Mouse (Mus musculus) stomach, embryonic 16.5 days (tissue): Measurements from ENCODE around the gene Sar1b. TPM values are rescaled to one million over a fixed set of nuclear protein-coding genes. Genes with fewer than 3 reads are reported as not detected.

Experiments
- ATAC-seq: fragments of 200-750 bp; cut with Nextera tagmentation; 2 replicates; pipeline ENCODE4 v1.8.0; 2017; ENCODE audit warnings: moderate number of reproducible peaks, moderate TSS enrichment; ENCODE audit not compliant: insufficient read depth, low FRiP score
- H3K27ac ChIP-seq: fragments of 300-500 bp; sonication (generic); 2 replicates; pipeline ENCODE4 v1.5.1; 2014; ENCODE audit warnings: low read length
- H3K27me3 ChIP-seq: fragments of 300-500 bp; sonication (generic); 2 replicates; pipeline ENCODE4 v1.6.1; 2014; ENCODE audit warnings: low read length, control low read depth, mixed read lengths; ENCODE audit not compliant: control insufficient read depth, insufficient read depth
- H3K36me3 ChIP-seq: fragments of 300-500 bp; sonication (generic); 2 replicates; pipeline ENCODE4 v1.6.1; 2014; ENCODE audit warnings: low read length; ENCODE audit not compliant: control insufficient read depth, insufficient read depth
- H3K4me1 ChIP-seq: fragments of 300-500 bp; sonication (generic); 2 replicates; pipeline ENCODE4 v1.6.1; 2014; ENCODE audit warnings: low read length, control low read depth, mixed read lengths; ENCODE audit not compliant: control insufficient read depth, insufficient read depth
- H3K4me2 ChIP-seq: fragments of 300-500 bp; sonication (generic); 2 replicates; pipeline ENCODE4 v1.6.1; 2014; ENCODE audit warnings: low read depth, low read length, mixed read lengths
- H3K4me3 ChIP-seq: fragments of 300-500 bp; sonication (generic); replicated peaks from 2 replicates; pipeline ENCODE4 v1.5.1; 2014; ENCODE audit warnings: mild to moderate bottlenecking, low read length
- H3K9ac ChIP-seq: fragments of 300-500 bp; sonication (generic); 2 replicates; pipeline ENCODE4 v1.6.1; 2014; ENCODE audit warnings: low read length
- H3K9me3 ChIP-seq: fragments of 300-500 bp; sonication (generic); replicated peaks from 2 replicates; pipeline ENCODE4 v1.6.1; 2016; ENCODE audit warnings: low read length, control low read depth; ENCODE audit not compliant: control insufficient read depth
- WGBS: fragments of 180-500 bp; shearing (Covaris S2); extraction: QIAGEN DNeasy Blood & Tissue Kit; methylation state at CpG from one replicate; pipeline ENCODE4 v1.1.7; 2014; 5-methylcytosine and 5-hydroxymethylcytosine counted together
- polyA plus RNA-seq: library from polyadenylated mRNA; unstranded; fragments of >200 nt; fragmentation: Nextera tagmentation; extraction: Ambion mirVana; gene quantifications from 2 replicates; pipeline ENCODE4 v1.2.1, GENCODE M21; 2015

Sar1b gene
- polyA plus RNA-seq, 1 experiment from 2014 or later = 125 TPM

- peaks cover 9% of the 10 kb centered on the region; the same call in 1 of the 2 replicates for H3K36me3 ChIP-seq
- H3K9me3 ChIP-seq = no peaks in the 10 kb centered on the region
- no peak overlapping the region for H3K27ac ChIP-seq
- no peak overlapping the region for H3K4me2 ChIP-seq
- no peak overlapping the region for H3K4me3 ChIP-seq
- no peaks in the 10 kb centered on the region for H3K4me1 ChIP-seq
- ATAC-seq = peak; percentile 50; the same call in 1 of the 2 replicates
- 69% methylated on average over 4 of the region's 4 CpGs for WGBS
- H3K27me3 ChIP-seq = no peaks in the 10 kb centered on the region
- H3K9ac ChIP-seq = no peak overlapping the region
Measured at GRCm38 (mm10) chr11:51831962-51832909, 68.7 kb downstream of the Sar1b start.

DNA sequence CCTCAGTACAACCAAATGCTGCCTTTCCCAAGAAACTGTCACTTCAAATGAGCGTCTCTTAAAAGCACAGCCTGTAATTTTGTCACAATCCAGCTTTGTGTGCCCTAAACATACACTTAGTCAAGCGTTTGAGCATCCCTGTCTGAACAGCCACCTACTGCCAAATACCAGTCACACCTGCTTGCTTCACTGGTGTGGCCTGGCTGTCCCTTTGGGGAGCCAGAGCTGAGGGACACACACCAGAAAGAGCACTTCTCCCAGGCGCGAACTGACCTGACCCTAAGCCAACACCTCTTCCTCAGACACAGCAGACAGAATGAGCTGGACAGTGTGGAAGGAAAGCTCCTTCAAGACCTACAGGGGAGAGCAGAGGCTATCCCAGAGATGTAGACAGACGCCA is 69.5 kb downstream of the Sar1b start:
- Histone ChIP-seq H3K27ac (no peak overlapping the region), H3K36me3 (peaks cover 9% of the 10 kb centered on the region; the same call in 1 of the 2 replicates), H3K4me1 (no peaks in the 10 kb centered on the region), H3K9me3 (no peaks in the 10 kb centered on the region), H3K4me2 (no peak overlapping the region), H3K27me3 (no peaks in the 10 kb centered on the region), H3K4me3 (no peak overlapping the region), H3K9ac (no peak overlapping the region)
- ATAC-seq = no peak
- WGBS = 78% methylated on average over 5 of the region's 5 CpGs

DNA sequence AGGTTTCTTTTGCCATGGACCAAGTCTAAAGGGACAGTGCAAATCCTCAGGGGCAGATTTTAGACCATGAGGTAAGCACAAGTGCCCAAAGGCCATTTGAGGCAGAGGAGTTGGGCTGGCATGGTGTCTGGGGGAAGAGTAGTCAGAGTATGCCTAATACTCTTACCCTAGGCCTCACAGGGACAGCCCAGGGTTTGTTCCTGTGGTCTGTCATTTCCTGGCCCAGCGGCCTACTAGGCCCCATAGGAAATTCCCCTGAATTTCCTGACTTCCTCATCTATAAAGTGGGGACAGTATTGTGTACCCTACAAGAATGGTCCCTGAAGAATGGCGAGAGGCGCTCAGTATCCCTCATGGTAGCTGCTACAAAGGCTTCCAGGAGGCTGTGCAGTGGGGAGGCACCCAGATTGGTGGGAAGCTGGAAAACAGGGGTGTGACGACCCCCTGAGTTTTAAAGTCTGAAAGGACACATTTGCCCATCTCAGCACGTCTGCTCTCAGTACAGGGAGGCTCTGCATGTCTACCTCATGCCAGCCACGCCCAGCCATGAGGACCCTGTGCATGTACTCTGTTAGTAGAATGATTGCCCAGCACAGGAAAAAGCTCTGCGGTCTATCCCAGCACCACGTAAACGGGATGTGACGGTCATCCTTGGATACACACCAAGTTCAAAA is 70.0 kb downstream of the Sar1b start:
- Histone ChIP-seq H3K9me3 (no peaks in the 10 kb centered on the region), H3K36me3 (peaks cover 9% of the 10 kb centered on the region; the same call in 1 of the 2 replicates), H3K9ac (no peak overlapping the region), H3K27ac (no peak overlapping the region), H3K4me3 (no peak overlapping the region), H3K4me2 (no peak overlapping the region), H3K27me3 (no peaks in the 10 kb centered on the region), H3K4me1 (no peaks in the 10 kb centered on the region)
- ATAC-seq = no peak
- 85% methylated on average over 10 of the region's 10 CpGs for WGBS

GRCm38 (mm10) chr11:51834067-51834411 is 70.6 kb downstream of the Sar1b start:
- no peaks in the 10 kb centered on the region for H3K27me3 ChIP-seq
- no peak overlapping the region for H3K4me3 ChIP-seq
- no peaks in the 10 kb centered on the region for H3K9me3 ChIP-seq
- WGBS = 95% methylated on average over 8 of the region's 8 CpGs
- ATAC-seq = no peak
- H3K4me1 ChIP-seq = no peaks in the 10 kb centered on the region
- no peak overlapping the region for H3K4me2 ChIP-seq
- no peak overlapping the region for H3K9ac ChIP-seq
- no peak overlapping the region for H3K27ac ChIP-seq
- H3K36me3 ChIP-seq = peaks cover 9% of the 10 kb centered on the region; the same call in 1 of the 2 replicates

DNA sequence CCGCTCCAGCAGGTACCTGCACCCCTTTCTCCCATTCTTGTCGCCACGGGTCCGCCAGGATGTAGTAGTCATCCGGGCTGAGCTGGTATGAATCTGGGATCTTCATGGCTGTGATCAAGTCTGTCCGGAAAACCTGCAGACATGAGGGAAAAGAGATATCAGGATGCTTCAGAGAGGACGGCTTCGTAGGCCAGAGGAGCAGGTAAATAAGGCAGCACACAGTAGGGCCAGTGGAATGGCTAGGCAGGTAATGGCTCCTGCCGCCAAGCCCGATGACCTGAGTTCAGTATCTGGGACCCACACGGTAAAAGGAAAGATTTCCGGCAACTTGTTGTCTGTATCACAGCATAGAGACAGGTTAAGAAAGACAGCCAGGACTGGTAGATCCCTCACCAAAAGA is 72.1 kb downstream of the Sar1b start:
- H3K4me3 ChIP-seq = no peak overlapping the region
- H3K4me2 ChIP-seq = no peak overlapping the region
- no peak overlapping the region for H3K9ac ChIP-seq
- no peaks in the 10 kb centered on the region for H3K27me3 ChIP-seq
- H3K4me1 ChIP-seq = peaks cover under 1% of the 10 kb centered on the region; the same call in 1 of the 2 replicates
- H3K27ac ChIP-seq = no peak overlapping the region
- no peaks in the 10 kb centered on the region for H3K9me3 ChIP-seq
- peaks cover 8% of the 10 kb centered on the region; the same call in 1 of the 2 replicates for H3K36me3 ChIP-seq
- ATAC-seq = no peak
- 90% methylated on average over 12 of the region's 12 CpGs for WGBS

DNA sequence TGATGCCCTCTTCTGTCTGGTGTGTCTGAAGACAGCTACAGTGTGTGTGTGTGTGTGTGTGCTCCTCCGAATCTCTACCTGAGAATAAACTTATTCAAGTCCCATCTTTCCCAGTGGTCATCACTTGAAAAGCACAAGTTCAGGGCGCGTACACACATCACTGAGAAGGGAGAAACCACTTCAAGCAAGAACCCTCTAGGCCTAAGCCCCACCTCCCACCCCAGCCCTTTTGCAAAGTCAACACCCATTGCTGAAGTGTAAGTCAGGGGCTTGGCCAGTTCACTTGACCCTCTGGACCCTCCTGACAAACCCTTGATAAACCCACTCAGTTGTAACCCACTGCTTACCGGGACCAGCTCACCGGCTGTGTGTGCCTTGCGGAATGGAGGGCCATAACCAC is 73.0 kb downstream of the Sar1b start:
- no peaks in the 10 kb centered on the region for H3K27me3 ChIP-seq
- no peak overlapping the region for H3K4me3 ChIP-seq
- H3K9ac ChIP-seq = no peak overlapping the region
- H3K36me3 ChIP-seq = 0 out of 2 replicates have a peak, but pooled peaks cover 2% of the 10 kb centered on the region
- no peaks in the 10 kb centered on the region for H3K9me3 ChIP-seq
- H3K27ac ChIP-seq = no peak overlapping the region
- 86% methylated on average over 6 of the region's 6 CpGs for WGBS
- H3K4me2 ChIP-seq = no peak overlapping the region
- no peak for ATAC-seq
- peaks cover 7% of the 10 kb centered on the region; the same call in 1 of the 2 replicates for H3K4me1 ChIP-seq

GRCm38 (mm10) chr11:51837164-51838153 is 74.0 kb downstream of the Sar1b start:
- H3K27me3 ChIP-seq = no peaks in the 10 kb centered on the region
- WGBS = 77% methylated on average over 8 of the region's 8 CpGs
- no peak overlapping the region for H3K4me2 ChIP-seq
- no peak overlapping the region for H3K27ac ChIP-seq
- no peak overlapping the region for H3K9ac ChIP-seq
- no peak for ATAC-seq
- no peaks in the 10 kb centered on the region for H3K9me3 ChIP-seq
- 0 out of 2 replicates have a peak, but pooled peaks cover 2% of the 10 kb centered on the region for H3K36me3 ChIP-seq
- peaks cover 7% of the 10 kb centered on the region; the same call in 1 of the 2 replicates for H3K4me1 ChIP-seq
- no peak overlapping the region for H3K4me3 ChIP-seq

- 0 out of 2 replicates have a peak, but pooled peaks cover 2% of the 10 kb centered on the region for H3K36me3 ChIP-seq
Measured at GRCm38 (mm10) chr11:51839106-51839505, 75.6 kb downstream of the Sar1b start.

More at GRCm38 (mm10) chr11:51839106-51839505, 75.6 kb downstream of the Sar1b start:
- no peak for ATAC-seq
- WGBS = 68% methylated on average over 2 of the region's 2 CpGs
- Histone ChIP-seq H3K4me2 (no peak overlapping the region), H3K27ac (no peak overlapping the region), H3K9ac (no peak overlapping the region), H3K4me1 (peaks cover 7% of the 10 kb centered on the region; the same call in 1 of the 2 replicates), H3K27me3 (no peaks in the 10 kb centered on the region), H3K4me3 (no peak overlapping the region), H3K9me3 (no peaks in the 10 kb centered on the region)
